Mouse (Mus musculus) CH12.LX (cell line): ENCODE data around the gene Dnajb4. TPM values are rescaled to one million over a fixed set of nuclear protein-coding genes. Genes with fewer than 3 reads are reported as not detected.

Source experiments
- DNase-seq: peaks from one replicate; pipeline ENCODE4 v3.0.0-alpha.2; 2013; ENCODE audit errors: extremely low read depth
- H3K27ac ChIP-seq: 2 replicates; pipeline ENCODE4 v1.5.1; 2012; ENCODE audit warnings: low read depth, mild to moderate bottlenecking, control low read depth, moderate library complexity; ENCODE audit not compliant: insufficient read depth
- H3K27me3 ChIP-seq: replicated peaks from 2 replicates; pipeline ENCODE3; 2012; ENCODE audit warnings: inconsistent platforms
- H3K36me3 ChIP-seq, 2 experiments: replicated peaks in 1 of 2; 2 replicates each; pipeline versions ENCODE3 to v1.6.1; 2012; ENCODE audit warnings: inconsistent platforms in 1 of 2, low read length in 1 of 2, mild to moderate bottlenecking in 1 of 2, mixed read lengths in 1 of 2, moderate library complexity in 1 of 2; ENCODE audit not compliant: control insufficient read depth in 1 of 2, insufficient read depth in 1 of 2
- H3K4me1 ChIP-seq, 2 experiments: 2 replicates each; pipeline ENCODE4 v1.6.1; 2012; ENCODE audit warnings: inconsistent platforms in 1 of 2, moderate library complexity in 1 of 2; ENCODE audit not compliant: insufficient read depth in 2 of 2, control insufficient read depth in 1 of 2
- H3K4me2 ChIP-seq: 2 replicates; pipeline ENCODE4 v1.6.1; 2012; ENCODE audit warnings: low read depth, mild to moderate bottlenecking, control low read depth; ENCODE audit not compliant: poor library complexity, insufficient read depth, severe bottlenecking
- H3K4me3 ChIP-seq, 3 experiments: fragments of 150-350 bp in 1 of 3; sonication (generic) in 1 of 3; replicated peaks in 1 of 3; 2 replicates each; pipeline versions ENCODE3 to v1.5.1; 2011 to 2012; ENCODE audit warnings: low read depth in 2 of 3, low read length in 2 of 3, mild to moderate bottlenecking in 2 of 3, moderate library complexity in 2 of 3, control low read depth in 1 of 3, improper control_type of control experiment in 1 of 3, inconsistent platforms in 1 of 3, mixed read lengths in 1 of 3; ENCODE audit not compliant: poor library complexity in 1 of 3
- H3K79me2 ChIP-seq: replicated peaks from 2 replicates; pipeline ENCODE4 v1.6.1; 2012; ENCODE audit warnings: mild to moderate bottlenecking, moderate library complexity; ENCODE audit not compliant: control insufficient read depth, poor library complexity, insufficient read depth, severe bottlenecking; ENCODE audit errors: extremely low read depth
- H3K9ac ChIP-seq: 2 replicates; pipeline ENCODE4 v1.6.1; 2012; ENCODE audit warnings: low read depth, mild to moderate bottlenecking, control low read depth, moderate library complexity; ENCODE audit not compliant: insufficient read depth
- H3K9me3 ChIP-seq: replicated peaks from 2 replicates; pipeline ENCODE3; 2012; ENCODE audit warnings: low read length, inconsistent platforms, mixed read lengths
- JUN ChIP-seq: IDR thresholded peaks from 2 replicates; pipeline ENCODE4 v1.6.1; 2011; ENCODE audit warnings: low read depth, mild to moderate bottlenecking, low read length, improper control_type of control experiment, moderate library complexity; ENCODE audit not compliant: insufficient read depth
- KAT2A ChIP-seq: IDR thresholded peaks from 2 replicates; pipeline ENCODE4 v1.6.1; 2012; ENCODE audit warnings: low read length, improper control_type of control experiment, inconsistent platforms; ENCODE audit not compliant: insufficient replicate concordance
- MYC ChIP-seq: IDR thresholded peaks from 2 replicates; pipeline ENCODE4 v1.6.1; 2011; ENCODE audit warnings: low read depth, mild to moderate bottlenecking, improper control_type of control experiment, low read length
- POLR2A ChIP-seq: IDR thresholded peaks from 2 replicates; pipeline ENCODE4 v1.6.1; 2011; ENCODE audit warnings: low read depth, mild to moderate bottlenecking, improper control_type of control experiment, low read length
- POLR2AphosphoS2 ChIP-seq: IDR thresholded peaks from 2 replicates; pipeline ENCODE4 v1.6.1; 2011; ENCODE audit warnings: low read depth, low read length, improper control_type of control experiment
- TBP ChIP-seq: conservative IDR thresholded peaks from 2 replicates; pipeline ENCODE4 v1.6.1; 2011; ENCODE audit warnings: low read depth, low read length, improper control_type of control experiment
- UBTF ChIP-seq: IDR thresholded peaks from 2 replicates; pipeline ENCODE4 v1.6.1; 2012; ENCODE audit warnings: low read depth, mild to moderate bottlenecking, inconsistent platforms, low read length, improper control_type of control experiment, moderate library complexity
- USF2 ChIP-seq: conservative IDR thresholded peaks from 2 replicates; pipeline ENCODE4 v1.6.1; 2011; ENCODE audit warnings: low read depth, low read length, improper control_type of control experiment
- ZMIZ1 ChIP-seq: IDR thresholded peaks from 2 replicates; pipeline ENCODE4 v1.6.1; 2012; ENCODE audit warnings: low read depth, mild to moderate bottlenecking, inconsistent platforms, low read length, improper control_type of control experiment
- dilution Hi-C: fragments of 300-500 bp; cut with MboI; formaldehyde crosslinking; loops from 2 replicates; pipeline ENCODE4 v1.14.3; 2020; ENCODE audit warnings: low sequenced_read_pairs; ENCODE audit not compliant: extremely low pct_unique_long_range_greater_than_20kb, extremely low pct_ligation_motif_present
- in situ Hi-C: fragments of 300-500 bp; cut with MboI; formaldehyde crosslinking; loops from 3 replicates; pipeline ENCODE4 v1.14.3; 2019; ENCODE audit warnings: low sequenced_read_pairs, low pct_ligation_motif_present, low pct_unique_long_range_greater_than_20kb, mixed read lengths
- polyA plus RNA-seq: library from polyadenylated mRNA; unstranded; fragments of >175 nt; gene quantifications from 2 replicates; pipeline ENCODE4 v1.2.1, GENCODE M21; 2012; ENCODE audit warnings: low read depth; ENCODE audit not compliant: insufficient read length
- total RNA-seq, 2 experiments: library from RNA; depleted of rRNA; stranded (reverse); fragments of 300-350 nt in 1 of 2; fragments of >200 nt in 1 of 2; gene quantifications; 2 replicates each; pipeline ENCODE4 v1.2.3; 2012 to 2014

The Dnajb4 gene
- total and polyA plus RNA-seq, 3 experiments = 11.7 to 26.4 (median 17.7) TPM

- no peak for TF ChIP-seq POLR2A
- no peak for TF ChIP-seq TBP
- no peak for TF ChIP-seq KAT2A
- no peak for TF ChIP-seq UBTF
- peak; percentile 36; the same call in 1 of the 2 replicates for TF ChIP-seq MYC
- no peak for TF ChIP-seq ZMIZ1
- H3K36me3 ChIP-seq = peaks cover 32 to 81% of the 10 kb centered on the region in 2 experiments
- H3K4me1 ChIP-seq = peaks cover 0 to 10% of the 10 kb centered on the region in 2 experiments; a peak in 1 of 4 replicates
- H3K9me3 ChIP-seq = no peaks in the 10 kb centered on the region
- no peaks in the 10 kb centered on the region; the same call in 1 of the 2 replicates for H3K79me2 ChIP-seq
- in situ Hi-C loops = no loop called here
- DNase-seq = peak; percentile 48
- H3K4me3 ChIP-seq = no peak overlapping the region
- no peak overlapping the region for H3K4me2 ChIP-seq
- dilution Hi-C loops = no loop called here
- no peak overlapping the region for H3K9ac ChIP-seq
- no peak overlapping the region for H3K27ac ChIP-seq
- H3K27me3 ChIP-seq = no peaks in the 10 kb centered on the region
Measured at GRCm38 (mm10) chr3:152238836-152239235, 28.7 kb upstream of the Dnajb4 start.

- no peaks in the 10 kb centered on the region for H3K27me3 ChIP-seq
- no peak overlapping the region for H3K4me3 ChIP-seq
- peaks cover 0 to 23% of the 10 kb centered on the region in 2 experiments; a peak in 2 of 4 replicates for H3K4me1 ChIP-seq
- no peak overlapping the region for H3K9ac ChIP-seq
- H3K36me3 ChIP-seq = peaks cover 45 to 90% of the 10 kb centered on the region in 2 experiments
- in situ Hi-C loops (no loop called here), dilution Hi-C loops (no loop called here)
- H3K79me2 ChIP-seq = peaks cover 10% of the 10 kb centered on the region
- no peaks in the 10 kb centered on the region for H3K9me3 ChIP-seq
- H3K27ac ChIP-seq = no peak overlapping the region
- TF ChIP-seq JUN (no peak), POLR2AphosphoS2 (peak; percentile 63)
- no peak for DNase-seq
- H3K4me2 ChIP-seq = no peak overlapping the region
Measured at GRCm38 (mm10) chr3:152235805-152236204, 25.7 kb upstream of the Dnajb4 start.

GRCm38 (mm10) chr3:152235238-152235637 lies 25.1 kb upstream of the Dnajb4 start:
- in situ Hi-C loops (no loop called here), dilution Hi-C loops (no loop called here)
- Histone ChIP-seq H3K27me3 (no peaks in the 10 kb centered on the region), H3K79me2 (peaks cover 15% of the 10 kb centered on the region), H3K4me1 (peaks cover 0 to 24% of the 10 kb centered on the region in 2 experiments; a peak in 2 of 4 replicates), H3K27ac (no peak overlapping the region), H3K9me3 (no peaks in the 10 kb centered on the region), H3K36me3 (peaks cover 47 to 89% of the 10 kb centered on the region in 2 experiments), H3K4me2 (no peak overlapping the region), H3K9ac (no peak overlapping the region), H3K4me3 (no peak overlapping the region)
- no peak for TF ChIP-seq USF2
- TF ChIP-seq POLR2AphosphoS2 = peak; percentile 82
- no peak for DNase-seq
